Mouse (Mus musculus) layer of hippocampus, adult 2 months (tissue): ENCODE data around the gene Sdc4. TPM values are rescaled to one million over a fixed set of nuclear protein-coding genes. Genes with fewer than 3 reads are reported as not detected.

Experiments
- DNase-seq, 2 experiments: peaks; one replicate each; pipeline ENCODE4 v3.0.0; 2022; ENCODE audit warnings: low spot score in 2 of 2
- H3K27ac ChIP-seq: fragments of 200-600 bp; 2 replicates; pipeline ENCODE4 v1.8.1; 2022
- H3K4me3 ChIP-seq: fragments of 200-600 bp; 2 replicates; pipeline ENCODE4 v1.8.1; 2022; ENCODE audit warnings: mild to moderate bottlenecking
- CTCF ChIP-seq: fragments of 200-600 bp; conservative IDR thresholded peaks from 2 replicates; pipeline ENCODE4 v1.8.1; 2022; ENCODE audit warnings: antibody characterized with exemption, mild to moderate bottlenecking, moderate library complexity
- total RNA-seq, 2 experiments: library from RNA; stranded (reverse); gene quantifications; 2 replicates each; pipeline ENCODE4 v1.2.3; 2021

Gene Sdc4
- total RNA-seq, 2 experiments from 2014 or later, result 122 to 137 TPM

- peak; percentile 61 for TF ChIP-seq CTCF
- Histone ChIP-seq H3K27ac (peak within 1 kb of the TSS; percentile 88), H3K4me3 (peak within 1 kb of the TSS; percentile 55)
- peak; percentile 38 to 53 for DNase-seq
These were observed 13.2 kb upstream of the Sdc4 start, which contains the start of gene Sys1 for GRCm38 (mm10) chr2:164456864-164457300. Sys1 (plus strand) TSS chr2:164456964.

DNA sequence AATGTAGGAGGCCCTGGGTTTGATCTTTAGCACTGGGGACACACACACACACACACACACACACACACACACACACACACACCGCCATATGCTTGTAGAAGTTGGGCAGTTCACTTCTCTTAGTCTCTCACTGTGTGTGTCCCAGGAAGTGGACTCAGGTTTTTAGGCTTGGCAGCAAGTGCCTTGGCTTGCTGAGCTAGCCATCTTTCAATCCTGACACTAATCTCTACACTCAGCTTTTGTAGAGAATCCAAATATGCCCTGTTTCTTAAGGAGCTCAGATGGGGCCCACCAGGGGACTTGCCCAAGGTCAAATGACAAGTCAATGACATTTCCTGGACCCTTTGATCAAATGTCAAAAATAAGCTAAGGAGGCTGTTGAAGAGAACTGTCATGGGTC is 12.7 kb upstream of the Sdc4 start:
- peak overlapping the region; percentile 55 for H3K4me3 ChIP-seq
- peak overlapping the region; percentile 88 for H3K27ac ChIP-seq
- DNase-seq, result no peak
- no peak for TF ChIP-seq CTCF

- H3K27ac ChIP-seq, result peak overlapping the region; percentile 9; the same call in 1 of the 2 replicates
- TF ChIP-seq CTCF, result no peak
- DNase-seq, result no peak
These were observed 11.9 kb upstream of the Sdc4 start for GRCm38 (mm10) chr2:164455421-164456190.

DNA sequence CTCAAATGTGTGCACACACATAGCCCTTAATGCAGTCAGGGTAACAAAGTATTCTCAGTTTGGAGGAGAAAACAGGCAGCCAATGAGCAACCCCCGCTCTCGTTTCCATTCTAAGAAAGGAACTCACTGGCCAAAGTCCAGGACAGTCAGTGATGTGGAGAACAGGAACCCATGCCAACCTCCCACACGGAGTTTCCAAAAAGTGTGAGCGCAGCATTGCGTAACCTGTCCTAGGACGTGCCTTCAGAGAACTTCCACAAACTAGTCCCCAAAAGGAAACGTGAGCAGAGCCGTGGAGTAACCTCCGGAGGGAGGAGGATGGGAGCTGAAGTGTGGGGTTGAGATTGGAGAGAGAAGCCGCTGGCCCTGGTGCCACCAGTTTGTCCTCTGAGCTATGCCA is 11.2 kb upstream of the Sdc4 start:
- Histone ChIP-seq H3K4me3 (no peak overlapping the region), H3K27ac (peak overlapping the region; percentile 9; the same call in 1 of the 2 replicates)
- no peak for TF ChIP-seq CTCF
- peak; percentile 50 to 58 for DNase-seq

More at GRCm38 (mm10) chr2:164455421-164456190, 11.9 kb upstream of the Sdc4 start:
- no peak overlapping the region for H3K4me3 ChIP-seq

GRCm38 (mm10) chr2:164453887-164454500 is 10.3 kb upstream of the Sdc4 start:
- no peak for DNase-seq
- Histone ChIP-seq H3K27ac (no peak overlapping the region), H3K4me3 (no peak overlapping the region)
- TF ChIP-seq CTCF, result no peak

GRCm38 (mm10) chr2:164453047-164453757 is 9.5 kb upstream of the Sdc4 start:
- Histone ChIP-seq H3K4me3 (no peak overlapping the region), H3K27ac (no peak overlapping the region)
- no peak for DNase-seq
- TF ChIP-seq CTCF, result no peak

DNA sequence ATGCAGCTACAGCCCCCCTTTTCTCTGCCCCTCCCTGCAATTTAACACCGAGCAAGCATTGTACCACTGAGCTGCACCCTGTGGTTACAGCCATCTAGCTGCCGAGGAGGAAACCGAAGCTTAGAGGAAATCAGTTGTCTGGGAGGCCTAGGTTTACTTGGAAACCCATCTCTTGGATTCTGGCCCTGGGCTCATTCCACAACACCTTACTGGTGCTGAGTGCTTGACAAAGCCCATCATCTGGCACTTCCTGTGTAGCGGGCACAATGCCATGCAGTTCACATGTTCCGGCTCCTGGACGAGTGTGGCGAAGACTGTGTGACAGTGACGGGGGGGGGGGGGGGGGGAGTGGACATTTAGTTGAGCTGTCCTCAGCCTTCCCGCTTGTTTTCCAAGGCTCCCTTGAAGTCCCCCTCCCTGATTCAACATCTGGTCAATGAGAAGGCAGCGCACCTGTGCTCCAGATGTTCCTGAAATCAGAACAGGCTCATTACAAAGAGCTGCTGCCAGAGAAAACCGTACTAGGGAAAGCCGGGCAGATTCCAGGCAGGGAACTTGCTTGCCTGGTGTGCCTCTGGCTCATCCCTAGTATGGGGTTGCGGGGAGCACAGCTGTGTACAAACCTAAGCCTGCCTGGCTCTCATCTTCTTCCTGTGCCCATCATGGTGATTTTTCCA is 8.5 kb upstream of the Sdc4 start:
- TF ChIP-seq CTCF, result no peak

DNA sequence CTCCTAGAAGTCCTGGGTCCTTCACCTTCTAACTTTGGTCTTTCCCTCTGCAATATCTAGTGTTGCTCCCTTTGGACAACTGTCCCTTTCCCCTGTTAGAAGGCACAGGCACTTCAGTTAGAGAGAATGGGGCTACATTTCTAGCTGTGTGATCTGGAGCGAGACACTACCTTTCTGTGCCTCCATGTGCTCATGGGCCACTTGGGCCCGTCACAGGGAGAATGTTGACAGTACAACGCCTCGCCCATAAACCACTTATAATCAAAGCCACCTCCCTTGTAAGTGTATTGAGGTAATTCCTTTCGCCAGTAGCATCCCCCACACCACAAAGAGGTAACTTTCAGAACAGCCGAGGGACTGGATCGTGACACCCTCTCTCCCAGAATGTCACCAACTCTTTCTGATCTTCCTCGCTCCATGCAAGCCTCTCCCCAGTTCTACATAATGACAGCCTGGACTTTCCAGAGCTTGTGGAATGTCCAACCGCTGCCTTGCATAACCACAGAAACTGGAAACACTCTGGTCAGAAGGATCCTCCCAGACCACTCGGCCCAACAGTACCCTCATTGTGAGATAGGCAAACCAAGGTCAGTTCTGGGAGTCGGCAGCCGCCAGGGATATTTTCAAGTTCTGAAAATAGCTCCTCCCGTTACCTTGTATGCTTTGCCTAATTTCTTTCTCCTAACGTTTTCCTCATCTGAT is 5.8 kb upstream of the Sdc4 start:
- DNase-seq, result no peak
- no peak for TF ChIP-seq CTCF
- Histone ChIP-seq H3K27ac (no peak overlapping the region), H3K4me3 (no peak overlapping the region)

More for the DNA sequence above, 8.5 kb upstream of the Sdc4 start:
- Histone ChIP-seq H3K4me3 (no peak overlapping the region), H3K27ac (no peak overlapping the region)
- DNase-seq, result no peak

DNA sequence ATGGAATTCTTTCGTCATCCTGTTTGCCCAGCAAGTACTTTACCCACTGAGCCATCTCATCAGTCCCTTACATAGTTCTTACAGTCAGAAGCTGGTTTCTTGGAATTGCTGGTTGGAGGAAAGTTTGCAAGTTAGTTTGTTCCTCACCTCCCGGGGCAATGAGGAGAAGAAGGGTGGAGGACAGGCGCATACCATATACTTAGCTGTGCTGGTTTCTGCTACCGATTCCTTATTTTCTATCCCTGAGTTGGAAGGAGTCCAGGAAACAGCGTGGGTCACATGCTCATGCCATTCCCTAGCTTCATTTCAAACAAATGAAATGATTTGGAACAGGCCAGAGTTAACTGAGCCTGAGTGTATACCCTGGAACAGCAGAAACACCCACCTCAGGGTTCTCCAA is 5.2 kb upstream of the Sdc4 start:
- H3K27ac ChIP-seq, result no peak overlapping the region
- DNase-seq, result no peak
- no peak for TF ChIP-seq CTCF
- H3K4me3 ChIP-seq, result no peak overlapping the region

GRCm38 (mm10) chr2:164448140-164448539 is 4.5 kb upstream of the Sdc4 start:
- no peak for DNase-seq
- no peak for TF ChIP-seq CTCF
- Histone ChIP-seq H3K4me3 (no peak overlapping the region), H3K27ac (no peak overlapping the region)

GRCm38 (mm10) chr2:164446086-164446469 is 2.4 kb upstream of the Sdc4 start:
- DNase-seq, result no peak
- no peak for TF ChIP-seq CTCF
- H3K4me3 ChIP-seq, result no peak overlapping the region
- no peak overlapping the region for H3K27ac ChIP-seq

- TF ChIP-seq CTCF, result no peak
- DNase-seq, result no peak
- Histone ChIP-seq H3K27ac (no peak overlapping the region), H3K4me3 (no peak overlapping the region)
These were observed 1.9 kb upstream of the Sdc4 start for GRCm38 (mm10) chr2:164445399-164446085.
